Mouse (Mus musculus): ENCODE measurements around the gene 1700040F15Rik. TPM values are rescaled to one million over a fixed set of nuclear protein-coding genes. Genes with fewer than 3 reads are reported as not detected.
"Not testable (repeated sequence)": the region's sequence is repeated elsewhere in the genome, so short reads cannot be mapped to it uniquely, and the experiment has no call there.

1700040F15Rik gene
- not detected in 2 replicates for polyA plus RNA-seq (2016; fragmentation: Nextera tagmentation; extraction: Ambion mirVana)

- H3K4me2 ChIP-seq; H3K9me3 ChIP-seq (replicated peaks); H3K27ac ChIP-seq; H3K4me1 ChIP-seq; ATAC-seq; H3K27me3 ChIP-seq (replicated peaks); H3K4me3 ChIP-seq; H3K36me3 ChIP-seq; H3K9ac ChIP-seq: not testable (repeated sequence)
- no CpG with 5 or more reads among the region's 8 CpGs for WGBS (ENCODE audit: insufficient replicate concordance)
These were observed at the start of gene 1700040F15Rik for GRCm38 (mm10) chrY:61101947-61102346. Gene 1700040F15Rik (plus strand): TSS chrY:61102247.

Measured in liver, embryonic 12.5 days (tissue).